Mouse (Mus musculus): Measurements from ENCODE around the gene Mgea5.
A peak's percentile ranks its signal among the peaks of the same experiment; 100 is the strongest.
"Not testable (repeated sequence)": the region's sequence is repeated elsewhere in the genome, so short reads cannot be mapped to it uniquely, and the experiment has no call there.

Mgea5 gene

GRCm38 (mm10) chr19:45783181-45783932, at the start of gene Mgea5:
Mgea5 (minus strand) TSS chr19:45783837.
- DNase-seq (ENCODE audit: low spot score in 2 of 2): peak; percentile 92 to 97

- DNase-seq (ENCODE audit: low spot score in 2 of 2): no peak
Measured at GRCm38 (mm10) chr19:45830679-45831078, 47.0 kb upstream of the Mgea5 start.

GRCm38 (mm10) chr19:45827736-45828135, 44.1 kb upstream of the Mgea5 start:
- DNase-seq (ENCODE audit: low spot score in 2 of 2): no peak

GRCm38 (mm10) chr19:45827125-45827524, 43.5 kb upstream of the Mgea5 start:
- no peak for DNase-seq (ENCODE audit: low spot score in 2 of 2)

- DNase-seq (ENCODE audit: low spot score in 2 of 2): no peak
Measured at GRCm38 (mm10) chr19:45826146-45826545, 42.5 kb upstream of the Mgea5 start.

GRCm38 (mm10) chr19:45821832-45822231, 38.2 kb upstream of the Mgea5 start:
- DNase-seq (ENCODE audit: low spot score in 2 of 2): no peak

- DNase-seq (ENCODE audit: low spot score in 2 of 2): no peak
Measured at GRCm38 (mm10) chr19:45817816-45818490, 34.3 kb upstream of the Mgea5 start.

GRCm38 (mm10) chr19:45816727-45817126, 33.1 kb upstream of the Mgea5 start:
- no peak for DNase-seq (ENCODE audit: low spot score in 2 of 2)

- peak in 1 of 2 experiments; percentile 24 for DNase-seq (ENCODE audit: low spot score in 2 of 2)
Measured at GRCm38 (mm10) chr19:45815831-45816405, 32.3 kb upstream of the Mgea5 start, which contains the start of gene Kcnip2. Kcnip2 (minus strand) TSS chr19:45816061.

GRCm38 (mm10) chr19:45815170-45815569, 31.5 kb upstream of the Mgea5 start:
- no peak for DNase-seq (ENCODE audit: low spot score in 2 of 2)

- DNase-seq (ENCODE audit: low spot score in 2 of 2): no peak
Measured at GRCm38 (mm10) chr19:45813801-45814200, 30.2 kb upstream of the Mgea5 start.

- DNase-seq (ENCODE audit: low spot score in 2 of 2): peak; percentile 88 to 97
Measured at GRCm38 (mm10) chr19:45813263-45813662, 29.6 kb upstream of the Mgea5 start.

- no peak for DNase-seq (ENCODE audit: low spot score in 2 of 2)
Measured at GRCm38 (mm10) chr19:45812673-45813252, 29.1 kb upstream of the Mgea5 start.

GRCm38 (mm10) chr19:45812115-45812514, 28.5 kb upstream of the Mgea5 start:
- no peak for DNase-seq (ENCODE audit: low spot score in 2 of 2)

GRCm38 (mm10) chr19:45811028-45811674, 27.5 kb upstream of the Mgea5 start:
- no peak for DNase-seq (ENCODE audit: low spot score in 2 of 2)

GRCm38 (mm10) chr19:45807732-45808131, 24.1 kb upstream of the Mgea5 start:
- DNase-seq (ENCODE audit: low spot score in 2 of 2): no peak

GRCm38 (mm10) chr19:45805817-45806216, 22.2 kb upstream of the Mgea5 start:
- not testable (repeated sequence) for DNase-seq (ENCODE audit: low spot score in 2 of 2)

- DNase-seq (ENCODE audit: low spot score in 2 of 2): no peak
Measured at GRCm38 (mm10) chr19:45804593-45805368, 21.1 kb upstream of the Mgea5 start.

GRCm38 (mm10) chr19:45803408-45803807, 19.8 kb upstream of the Mgea5 start:
- no peak for DNase-seq (ENCODE audit: low spot score in 2 of 2)

GRCm38 (mm10) chr19:45802702-45803101, 19.1 kb upstream of the Mgea5 start:
- no peak for DNase-seq (ENCODE audit: low spot score in 2 of 2)

GRCm38 (mm10) chr19:45796879-45797278, 13.2 kb upstream of the Mgea5 start:
- no peak for DNase-seq (ENCODE audit: low spot score in 2 of 2)
